Mouse (Mus musculus) MEL (cell line): ENCODE results near the gene Polrmt. TPM values are rescaled to one million over a fixed set of nuclear protein-coding genes. Genes with fewer than 3 reads are reported as not detected.

ENCODE experiments used
- DNase-seq: peaks from one replicate; pipeline ENCODE4 v3.0.0; 2011; ENCODE audit warnings: low read depth, low spot score
- H3K27ac ChIP-seq: 2 replicates; pipeline ENCODE4 v1.5.1; 2012; ENCODE audit warnings: low read depth, mild to moderate bottlenecking, control low read depth, low read length, moderate library complexity; ENCODE audit not compliant: control insufficient read depth
- H3K27me3 ChIP-seq, 2 experiments: fragments of 150-350 bp in 1 of 2; sonication (generic) in 1 of 2; 2 replicates each; pipeline ENCODE4 v1.6.1; 2012; ENCODE audit warnings: low read length in 2 of 2, mild to moderate bottlenecking in 2 of 2, improper control_type of control experiment in 1 of 2, moderate library complexity in 1 of 2; ENCODE audit not compliant: insufficient read depth in 2 of 2, control insufficient read depth in 1 of 2
- H3K36me3 ChIP-seq, 2 experiments: 2 replicates each; pipeline ENCODE4 v1.6.1; 2012 to 2014; ENCODE audit warnings: low read length in 2 of 2, improper control_type of control experiment in 1 of 2, inconsistent platforms in 1 of 2, mild to moderate bottlenecking in 1 of 2; ENCODE audit not compliant: insufficient read depth in 2 of 2, control insufficient read depth in 1 of 2
- H3K4me1 ChIP-seq, 2 experiments: fragments of 150-350 bp in 1 of 2; sonication (generic) in 1 of 2; 2 replicates each; pipeline ENCODE4 v1.6.1; 2012; ENCODE audit warnings: low read length in 2 of 2, improper control_type of control experiment in 1 of 2, mild to moderate bottlenecking in 1 of 2; ENCODE audit not compliant: insufficient read depth in 2 of 2, control insufficient read depth in 1 of 2
- H3K4me3 ChIP-seq, 2 experiments: fragments of 150-350 bp in 1 of 2; sonication (generic) in 1 of 2; 2 replicates each; pipeline ENCODE4 v1.5.1; 2012; ENCODE audit warnings: low read depth in 2 of 2, low read length in 2 of 2, mild to moderate bottlenecking in 2 of 2, moderate library complexity in 2 of 2, control low read depth in 1 of 2, improper control_type of control experiment in 1 of 2; ENCODE audit not compliant: control insufficient read depth in 1 of 2, insufficient read depth in 1 of 2
- H3K79me2 ChIP-seq: 2 replicates; pipeline ENCODE4 v1.6.1; 2012; ENCODE audit warnings: mild to moderate bottlenecking, low read length, moderate library complexity; ENCODE audit not compliant: control insufficient read depth, poor library complexity, insufficient read depth
- H3K9ac ChIP-seq: 2 replicates; pipeline ENCODE4 v1.6.1; 2012; ENCODE audit warnings: low read depth, mild to moderate bottlenecking, control low read depth, low read length, moderate library complexity; ENCODE audit not compliant: control insufficient read depth, poor library complexity, severe bottlenecking
- H3K9me3 ChIP-seq: fragments of 150-350 bp; sonication (generic); replicated peaks from 2 replicates; pipeline ENCODE4 v1.6.1; 2012; ENCODE audit warnings: mild to moderate bottlenecking, low read length, improper control_type of control experiment, moderate library complexity; ENCODE audit not compliant: insufficient read depth
- CHD2 ChIP-seq: IDR thresholded peaks from 2 replicates; pipeline ENCODE4 v1.6.1; 2011; ENCODE audit warnings: low read length, improper control_type of control experiment
- E2F4 ChIP-seq: IDR thresholded peaks from 2 replicates; pipeline ENCODE4 v1.6.1; 2011; ENCODE audit warnings: low read depth, low read length, improper control_type of control experiment, borderline replicate concordance
- GABPA ChIP-seq: IDR thresholded peaks from 2 replicates; pipeline ENCODE4 v1.6.1; 2012; ENCODE audit warnings: low read depth, mild to moderate bottlenecking, inconsistent platforms, low read length, improper control_type of control experiment, moderate library complexity
- GATA1 ChIP-seq: IDR thresholded peaks from 2 replicates; pipeline ENCODE4 v1.6.1; 2011; ENCODE audit warnings: low read depth, low read length, improper control_type of control experiment
- HCFC1 ChIP-seq: IDR thresholded peaks from 2 replicates; pipeline ENCODE4 v1.6.1; 2012; ENCODE audit warnings: low read depth, mild to moderate bottlenecking, inconsistent platforms, low read length, improper control_type of control experiment, moderate library complexity
- JUND ChIP-seq: IDR thresholded peaks from 2 replicates; pipeline ENCODE4 v1.6.1; 2011; ENCODE audit warnings: low read depth, mild to moderate bottlenecking, improper control_type of control experiment, low read length
- KAT2A ChIP-seq: conservative IDR thresholded peaks from 2 replicates; pipeline ENCODE4 v1.6.1; 2012; ENCODE audit warnings: low read depth, low read length, improper control_type of control experiment, inconsistent platforms
- MAFK ChIP-seq: IDR thresholded peaks from 2 replicates; pipeline ENCODE4 v1.6.1; 2011; ENCODE audit warnings: low read depth, mild to moderate bottlenecking, low read length, improper control_type of control experiment, borderline replicate concordance
- MAX ChIP-seq: IDR thresholded peaks from 2 replicates; pipeline ENCODE4 v1.6.1; 2011; ENCODE audit warnings: low read length, improper control_type of control experiment
- MXI1 ChIP-seq: IDR thresholded peaks from 2 replicates; pipeline ENCODE4 v1.6.1; 2011; ENCODE audit warnings: mild to moderate bottlenecking, low read depth, low read length, improper control_type of control experiment
- MYB ChIP-seq: IDR thresholded peaks from 2 replicates; pipeline ENCODE4 v1.6.1; 2011; ENCODE audit warnings: mild to moderate bottlenecking, low read depth, low read length, improper control_type of control experiment
- MYC ChIP-seq: IDR thresholded peaks from 2 replicates; pipeline ENCODE4 v1.6.1; 2011; ENCODE audit warnings: low read depth, mild to moderate bottlenecking, low read length, improper control_type of control experiment, moderate library complexity
- POLR2A ChIP-seq, 2 experiments: IDR thresholded peaks; 2 replicates each; pipeline ENCODE4 v1.6.1; 2011 to 2012; ENCODE audit warnings: low read length in 2 of 2, mild to moderate bottlenecking in 2 of 2, control low read depth in 1 of 2, improper control_type of control experiment in 1 of 2, low read depth in 1 of 2, moderate library complexity in 1 of 2; ENCODE audit not compliant: control insufficient read depth in 1 of 2, insufficient read depth in 1 of 2, poor library complexity in 1 of 2
- POLR2AphosphoS2 ChIP-seq: IDR thresholded peaks from 2 replicates; pipeline ENCODE4 v1.6.1; 2011; ENCODE audit warnings: low read length, improper control_type of control experiment
- RAD21 ChIP-seq: IDR thresholded peaks from 2 replicates; pipeline ENCODE4 v1.6.1; 2011; ENCODE audit warnings: mild to moderate bottlenecking, low read depth, low read length, improper control_type of control experiment
- RCOR1 ChIP-seq: IDR thresholded peaks from 2 replicates; pipeline ENCODE4 v1.6.1; 2012; ENCODE audit warnings: low read depth, mild to moderate bottlenecking, inconsistent platforms, low read length, improper control_type of control experiment
- SIN3A ChIP-seq: IDR thresholded peaks from 2 replicates; pipeline ENCODE4 v1.6.1; 2012; ENCODE audit warnings: low read length, improper control_type of control experiment, inconsistent platforms
- SMC3 ChIP-seq: IDR thresholded peaks from 2 replicates; pipeline ENCODE4 v1.6.1; 2011; ENCODE audit warnings: low read depth, low read length, improper control_type of control experiment
- TAL1 ChIP-seq: IDR thresholded peaks from 2 replicates; pipeline ENCODE4 v1.6.1; 2012; ENCODE audit warnings: mild to moderate bottlenecking, inconsistent platforms, low read length, moderate library complexity, mixed read lengths
- TBP ChIP-seq: IDR thresholded peaks from 2 replicates; pipeline ENCODE4 v1.8.0; 2011; ENCODE audit warnings: low read depth, low read length, improper control_type of control experiment
- TCF12 ChIP-seq: IDR thresholded peaks from 2 replicates; pipeline ENCODE4 v1.6.1; 2014; ENCODE audit warnings: low read depth, mild to moderate bottlenecking, inconsistent platforms, low read length, improper control_type of control experiment, moderate library complexity
- UBTF ChIP-seq: IDR thresholded peaks from 2 replicates; pipeline ENCODE4 v1.6.1; 2012; ENCODE audit warnings: low read depth, mild to moderate bottlenecking, inconsistent platforms, low read length, improper control_type of control experiment, moderate library complexity, borderline replicate concordance; ENCODE audit not compliant: insufficient read depth
- USF1 ChIP-seq: IDR thresholded peaks from 2 replicates; pipeline ENCODE4 v1.6.1; 2014; ENCODE audit warnings: low read depth, mild to moderate bottlenecking, inconsistent platforms, low read length, improper control_type of control experiment, moderate library complexity
- USF2 ChIP-seq, 2 experiments: IDR thresholded peaks; 2 replicates each; pipeline ENCODE4 v1.6.1; 2011 to 2012; ENCODE audit warnings: improper control_type of control experiment in 2 of 2, low read length in 2 of 2, borderline replicate concordance in 1 of 2, inconsistent platforms in 1 of 2, low read depth in 1 of 2, mild to moderate bottlenecking in 1 of 2; ENCODE audit not compliant: insufficient read depth in 1 of 2
- ZKSCAN1 ChIP-seq: IDR thresholded peaks from 2 replicates; pipeline ENCODE4 v1.6.1; 2012; ENCODE audit warnings: low read depth, mild to moderate bottlenecking, inconsistent platforms, low read length, improper control_type of control experiment, moderate library complexity
- polyA plus RNA-seq, 2 experiments: library from polyadenylated mRNA; stranded (reverse) in 1 of 2; unstranded in 1 of 2; fragments of >175 nt in 1 of 2; fragments of >200 nt in 1 of 2; gene quantifications; 2 replicates each; pipeline versions ENCODE4 v1.2.1 to v1.2.4; 2012; ENCODE audit warnings: low replicate concordance in 2 of 2, low read depth in 1 of 2; ENCODE audit not compliant: insufficient read length in 2 of 2, insufficient read depth in 1 of 2, missing spikeins in 1 of 2
- total RNA-seq: library from RNA; depleted of rRNA; stranded (reverse); fragments of 300-350 nt; gene quantifications from 2 replicates; pipeline ENCODE4 v1.2.3, GENCODE M21; 2012

Gene Polrmt
- total and polyA plus RNA-seq, 3 experiments = 35.7 to 66.9 TPM; not detected in 1

DNA sequence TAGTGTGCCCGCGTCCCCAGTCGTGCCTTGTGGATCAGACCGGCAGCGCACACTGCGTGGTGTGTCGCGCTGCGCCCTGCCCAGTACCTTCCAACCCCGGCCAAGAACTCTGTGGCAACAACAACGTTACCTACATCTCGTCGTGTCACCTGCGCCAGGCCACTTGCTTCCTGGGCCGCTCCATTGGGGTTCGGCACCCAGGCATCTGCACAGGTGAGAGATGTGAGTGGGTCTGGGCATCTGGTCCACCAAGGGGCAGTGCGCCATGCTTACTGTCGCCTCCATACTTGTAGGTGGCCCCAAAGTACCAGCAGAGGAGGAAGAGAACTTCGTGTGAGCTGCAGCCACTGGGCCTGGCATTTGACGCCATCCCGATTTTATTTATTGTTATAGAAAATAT, 34.8 kb upstream of the Polrmt start:
- Histone ChIP-seq H3K4me3 (peak overlapping the region; percentile 6 to 71; a peak in 2 of 4 replicates), H3K9ac (no peak overlapping the region), H3K4me1 (peaks cover 0 to 8% of the 10 kb centered on the region in 2 experiments; a peak in 1 of 4 replicates), H3K9me3 (no peaks in the 10 kb centered on the region), H3K27me3 (no peaks in the 10 kb centered on the region), H3K36me3 (no peaks in the 10 kb centered on the region), H3K79me2 (no peaks in the 10 kb centered on the region), H3K27ac (no peak overlapping the region)
- TF ChIP-seq TAL1 (no peak), MXI1 (no peak), MAFK (no peak), JUND (no peak), RAD21 (no peak), CHD2 (no peak), USF1 (no peak), GATA1 (no peak), HCFC1 (no peak), POLR2A (IDR thresholded peaks at IDR 0.05; ENCODE audit: control insufficient read depth in 1 of 2, insufficient read depth in 1 of 2, low read depth in 1 of 2, low read length in 2 of 2, poor library complexity in 1 of 2) (no peak), USF2 (IDR thresholded peaks at IDR 0.05; ENCODE audit: borderline replicate concordance in 1 of 2, insufficient read depth in 1 of 2, low read depth in 1 of 2, low read length in 2 of 2) (no peak), RCOR1 (no peak), TCF12 (no peak), KAT2A (no peak), MYB (no peak), MAX (no peak), UBTF (no peak), E2F4 (no peak), MYC (no peak), POLR2AphosphoS2 (no peak)
- DNase-seq = no peak

DNA sequence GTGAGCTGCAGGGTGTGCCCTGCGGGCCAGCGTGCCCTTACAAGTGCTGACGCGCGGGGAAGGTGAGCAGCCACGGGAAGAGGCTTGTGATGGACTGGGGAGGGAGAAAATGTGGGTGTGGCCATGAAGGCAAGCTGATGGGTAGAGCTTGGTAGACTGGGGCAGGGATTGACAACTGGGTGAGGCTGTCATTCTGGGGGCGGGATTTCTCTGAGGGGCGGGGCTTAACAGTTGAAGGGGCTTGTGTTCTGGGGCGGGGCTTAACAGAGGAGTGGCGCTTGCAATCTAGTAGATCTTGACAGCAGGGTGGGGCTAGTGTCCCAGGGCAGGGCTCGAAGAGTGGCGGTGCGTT, 34.3 kb upstream of the Polrmt start:
- peak; percentile 94 for DNase-seq
- no peaks in the 10 kb centered on the region for H3K9me3 ChIP-seq
- no peak for TF ChIP-seq TAL1
- no peak for TF ChIP-seq GABPA
- no peak for TF ChIP-seq RCOR1
- peak; percentile 18; the same call in 1 of the 2 replicates for TF ChIP-seq TBP
- no peak for TF ChIP-seq JUND
- TF ChIP-seq GATA1 = peak; percentile 35; the same call in 1 of the 2 replicates
- TF ChIP-seq ZKSCAN1 = no peak
- no peak for TF ChIP-seq SIN3A
- TF ChIP-seq SMC3 = no peak
- no peak for TF ChIP-seq KAT2A
- TF ChIP-seq E2F4 = no peak
- H3K4me1 ChIP-seq = peaks cover 0 to 8% of the 10 kb centered on the region in 2 experiments; a peak in 1 of 4 replicates
- H3K27me3 ChIP-seq = no peaks in the 10 kb centered on the region
- H3K27ac ChIP-seq = no peak overlapping the region
- no peaks in the 10 kb centered on the region for H3K36me3 ChIP-seq
- no peak overlapping the region for H3K9ac ChIP-seq
- no peaks in the 10 kb centered on the region for H3K79me2 ChIP-seq
- H3K4me3 ChIP-seq = peak overlapping the region; percentile 53 to 71; a peak in 3 of 4 replicates
